Mouse (Mus musculus): ENCODE data around the gene Lpo.

GRCm38 (mm10) chr11:87761806-87762701 lies 66.0 kb downstream of the Lpo start:
- TF ChIP-seq POLR2A (IDR thresholded peaks at IDR 0.05; ENCODE audit: extremely low read depth, insufficient read depth, low read length) (peak; percentile 30; the same call in 1 of the 2 replicates), CTCF (IDR thresholded peaks at IDR 0.05; ENCODE audit: extremely low read depth, insufficient read depth, low read length) (no peak)
